Mouse (Mus musculus) thymus, adult 2 months (tissue): Measurements from ENCODE around the gene Dnph1. TPM values are rescaled to one million over a fixed set of nuclear protein-coding genes. Genes with fewer than 3 reads are reported as not detected.

Source experiments
- DNase-seq: peaks from one replicate; pipeline ENCODE4 v3.0.0; 2021
- H3K27ac ChIP-seq: fragments of 200-500 bp; 2 replicates; pipeline ENCODE4 v1.5.1; 2012; ENCODE audit warnings: low read length, control low read depth; ENCODE audit not compliant: control insufficient read depth, insufficient read depth
- H3K27me3 ChIP-seq: fragments of 200-500 bp; 2 replicates; pipeline ENCODE4 v1.6.1; 2012; ENCODE audit warnings: mild to moderate bottlenecking, low read length, moderate library complexity, mixed read lengths; ENCODE audit not compliant: control insufficient read depth, insufficient read depth
- H3K36me3 ChIP-seq: fragments of 200-500 bp; 2 replicates; pipeline ENCODE4 v1.6.1; 2012; ENCODE audit warnings: mild to moderate bottlenecking, low read length, moderate library complexity; ENCODE audit not compliant: control insufficient read depth, insufficient read depth
- H3K4me1 ChIP-seq: fragments of 200-500 bp; replicated peaks from 2 replicates; pipeline ENCODE4 v1.6.1; 2012; ENCODE audit warnings: low read length; ENCODE audit not compliant: control insufficient read depth, insufficient read depth
- H3K4me3 ChIP-seq: fragments of 200-500 bp; 2 replicates; pipeline ENCODE4 v1.5.1; 2012; ENCODE audit warnings: mild to moderate bottlenecking, low read length, control low read depth, moderate library complexity; ENCODE audit not compliant: control insufficient read depth, insufficient read depth
- CTCF ChIP-seq: fragments of 200-500 bp; IDR thresholded peaks from 2 replicates; pipeline ENCODE4 v1.5.1; 2012; ENCODE audit warnings: mild to moderate bottlenecking, control low read depth, low read length, moderate library complexity, borderline replicate concordance; ENCODE audit not compliant: control insufficient read depth, poor library complexity, insufficient read depth; ENCODE audit errors: extremely low read depth
- POLR2A ChIP-seq: fragments of 200-500 bp; IDR thresholded peaks from 2 replicates; pipeline ENCODE4 v1.6.1; 2012; ENCODE audit warnings: mild to moderate bottlenecking, low read length, control low read depth, moderate library complexity; ENCODE audit not compliant: control insufficient read depth, poor library complexity, insufficient read depth; ENCODE audit errors: extremely low read depth
- WGBS: fragments of 180-500 bp; shearing (Covaris S2); methylation state at CpG from one replicate; pipeline ENCODE4 v1.1.7; 2018; 5-methylcytosine and 5-hydroxymethylcytosine counted together
- polyA plus RNA-seq: library from polyadenylated mRNA; depleted of rRNA; stranded (reverse); fragments of >200 nt; gene quantifications from 2 replicates; pipeline ENCODE4 v1.2.3, GENCODE M21; 2012

The Dnph1 gene
- polyA plus RNA-seq, 1 experiment: 14.0 TPM

GRCm38 (mm10) chr17:46497956-46498355 is 1.4 kb downstream of the Dnph1 start:
- no peaks in the 10 kb centered on the region for H3K36me3 ChIP-seq
- 80% methylated on average over 8 of the region's 8 CpGs for WGBS
- no peak overlapping the region for H3K4me3 ChIP-seq
- no peak for DNase-seq
- no peaks in the 10 kb centered on the region for H3K27me3 ChIP-seq
- peaks cover 5% of the 10 kb centered on the region for H3K4me1 ChIP-seq
- H3K27ac ChIP-seq: no peak overlapping the region
- no peak for TF ChIP-seq CTCF
- no peak for TF ChIP-seq POLR2A

- 92% methylated on average over 2 of the region's 2 CpGs for WGBS
- TF ChIP-seq CTCF (no peak), POLR2A (no peak)
- no peak for DNase-seq
- no peak overlapping the region for H3K27ac ChIP-seq
- no peaks in the 10 kb centered on the region for H3K27me3 ChIP-seq
- H3K4me3 ChIP-seq: no peak overlapping the region
- no peaks in the 10 kb centered on the region for H3K4me1 ChIP-seq
- no peaks in the 10 kb centered on the region for H3K36me3 ChIP-seq
Measured at GRCm38 (mm10) chr17:46502775-46503174, 6.3 kb downstream of the Dnph1 start.

GRCm38 (mm10) chr17:46503847-46504638 is 7.5 kb downstream of the Dnph1 start:
- Histone ChIP-seq H3K27me3 (no peaks in the 10 kb centered on the region), H3K4me3 (no peak overlapping the region), H3K27ac (no peak overlapping the region), H3K36me3 (no peaks in the 10 kb centered on the region), H3K4me1 (no peaks in the 10 kb centered on the region)
- DNase-seq: no peak
- WGBS: 87% methylated on average over 14 of the region's 14 CpGs
- no peak for TF ChIP-seq CTCF
- TF ChIP-seq POLR2A: no peak

- Histone ChIP-seq H3K4me3 (no peak overlapping the region), H3K36me3 (no peaks in the 10 kb centered on the region), H3K4me1 (no peaks in the 10 kb centered on the region), H3K27ac (no peak overlapping the region), H3K27me3 (no peaks in the 10 kb centered on the region)
- WGBS: 97% methylated on average over 3 of the region's 3 CpGs
- TF ChIP-seq POLR2A (no peak), CTCF (no peak)
- no peak for DNase-seq
Measured at GRCm38 (mm10) chr17:46505617-46506016, 9.1 kb downstream of the Dnph1 start.

- Histone ChIP-seq H3K27me3 (no peaks in the 10 kb centered on the region), H3K4me1 (no peaks in the 10 kb centered on the region), H3K27ac (no peak overlapping the region), H3K4me3 (no peak overlapping the region), H3K36me3 (no peaks in the 10 kb centered on the region)
- no peak for DNase-seq
- TF ChIP-seq CTCF (no peak), POLR2A (no peak)
- 89% methylated on average over 11 of the region's 11 CpGs for WGBS
Measured at GRCm38 (mm10) chr17:46511059-46511710, 14.7 kb downstream of the Dnph1 start.

- no peak overlapping the region for H3K4me3 ChIP-seq
- no peaks in the 10 kb centered on the region for H3K36me3 ChIP-seq
- 87% methylated on average over 2 of the region's 2 CpGs for WGBS
- H3K27ac ChIP-seq: no peak overlapping the region
- no peaks in the 10 kb centered on the region for H3K4me1 ChIP-seq
- H3K27me3 ChIP-seq: no peaks in the 10 kb centered on the region
- no peak for TF ChIP-seq POLR2A
- no peak for TF ChIP-seq CTCF
- DNase-seq: no peak
Measured at GRCm38 (mm10) chr17:46513329-46513728, 16.8 kb downstream of the Dnph1 start.
